Mouse (Mus musculus): ENCODE data around the gene Marc1. TPM values are rescaled to one million over a fixed set of nuclear protein-coding genes. Genes with fewer than 3 reads are reported as not detected.

Gene Marc1
- polyA plus RNA-seq, 1 experiment: 0.01 TPM

DNA sequence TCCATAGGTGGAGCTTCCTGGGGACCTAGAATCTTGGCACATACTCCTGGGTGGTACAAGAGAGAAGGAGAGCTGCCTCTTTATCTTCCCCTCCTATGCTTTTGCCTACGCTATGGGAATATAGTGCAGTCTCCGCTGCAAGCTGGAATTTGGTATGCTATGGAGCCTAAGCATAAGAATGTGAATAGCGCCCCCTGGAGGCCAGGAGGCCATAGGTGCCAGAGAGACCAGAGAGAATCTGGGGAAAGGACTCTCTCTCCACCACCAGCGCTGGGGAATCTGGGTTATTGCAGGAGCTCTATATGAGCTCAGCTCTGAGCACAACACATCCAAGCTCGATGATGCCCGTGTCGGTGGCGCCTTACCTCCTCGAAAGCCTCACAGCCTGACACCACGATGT lies 21.1 kb upstream of the Marc1 start:
- H3K79me3 ChIP-seq (ENCODE audit: low read depth): no peaks in the 10 kb centered on the region
- no peak overlapping the region for H3K4me3 ChIP-seq (ENCODE audit: insufficient read depth, poor library complexity, severe bottlenecking)
- H3K27me3 ChIP-seq (ENCODE audit: control insufficient read depth, insufficient read depth, insufficient read length): no peaks in the 10 kb centered on the region
- no peak overlapping the region for H3ac ChIP-seq (ENCODE audit: control insufficient read depth, insufficient read length, low read depth)
- no peaks in the 10 kb centered on the region for H3K79me2 ChIP-seq (ENCODE audit: control insufficient read depth, insufficient read depth)
- peaks cover 17% of the 10 kb centered on the region for H3K36me3 ChIP-seq (ENCODE audit: control insufficient read depth, insufficient read depth)
- TF ChIP-seq USF1 (IDR thresholded peaks at IDR 0.05; ENCODE audit: low read depth) (no peak), CTCF (IDR thresholded peaks at IDR 0.05; ENCODE audit: control insufficient read depth, insufficient read depth, insufficient read length) (no peak), MAX (IDR thresholded peaks at IDR 0.05) (no peak), FOSL1 (IDR thresholded peaks at IDR 0.05; ENCODE audit: insufficient read depth, low read length, poor library complexity, severe bottlenecking) (no peak), MYOD1 (IDR thresholded peaks at IDR 0.05; ENCODE audit: control insufficient read depth, insufficient read length, low read depth) (no peak), CEBPB (IDR thresholded peaks at IDR 0.05; ENCODE audit: low read depth) (no peak), MYOG (IDR thresholded peaks at IDR 0.05; ENCODE audit: control insufficient read depth, extremely low read depth, insufficient read length) (no peak)

DNA sequence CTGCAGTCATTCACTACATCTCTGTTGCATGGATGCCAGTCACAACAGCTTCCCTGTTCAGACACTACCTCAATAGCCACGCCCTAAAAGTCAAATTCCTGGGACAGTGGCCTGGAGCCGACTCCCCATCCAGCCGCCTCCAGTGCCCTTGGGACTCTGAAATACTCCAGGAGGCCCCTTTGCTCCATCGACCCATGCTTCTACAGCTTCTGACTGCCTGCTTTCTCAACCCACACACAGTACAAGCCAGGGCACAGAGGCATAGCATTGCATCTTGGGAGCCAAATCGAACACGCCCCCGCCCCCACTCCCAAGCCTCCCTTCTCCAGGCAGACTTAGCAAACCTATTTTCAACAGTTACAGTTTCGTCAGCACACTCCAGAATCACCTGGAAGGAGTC lies 18.8 kb upstream of the Marc1 start:
- no peaks in the 10 kb centered on the region for H3K79me2 ChIP-seq (ENCODE audit: control insufficient read depth, insufficient read depth)
- H3ac ChIP-seq (ENCODE audit: control insufficient read depth, insufficient read length, low read depth): no peak overlapping the region
- peaks cover 17% of the 10 kb centered on the region for H3K36me3 ChIP-seq (ENCODE audit: control insufficient read depth, insufficient read depth)
- TF ChIP-seq MYOD1 (IDR thresholded peaks at IDR 0.05; ENCODE audit: control insufficient read depth, insufficient read length, low read depth): no peak
- TF ChIP-seq CTCF (IDR thresholded peaks at IDR 0.05; ENCODE audit: control insufficient read depth, insufficient read depth, insufficient read length): no peak
- no peak for TF ChIP-seq USF1 (IDR thresholded peaks at IDR 0.05; ENCODE audit: low read depth)
- no peak for TF ChIP-seq MAX (IDR thresholded peaks at IDR 0.05)
- no peak for TF ChIP-seq MYOG (IDR thresholded peaks at IDR 0.05; ENCODE audit: control insufficient read depth, extremely low read depth, insufficient read length)
- TF ChIP-seq CEBPB (IDR thresholded peaks at IDR 0.05; ENCODE audit: low read depth): no peak
- TF ChIP-seq FOSL1 (IDR thresholded peaks at IDR 0.05; ENCODE audit: insufficient read depth, low read length, poor library complexity, severe bottlenecking): no peak
- no peak overlapping the region for H3K4me3 ChIP-seq (ENCODE audit: insufficient read depth, poor library complexity, severe bottlenecking)
- H3K79me3 ChIP-seq (ENCODE audit: low read depth): no peaks in the 10 kb centered on the region
- no peaks in the 10 kb centered on the region for H3K27me3 ChIP-seq (ENCODE audit: control insufficient read depth, insufficient read depth, insufficient read length)

DNA sequence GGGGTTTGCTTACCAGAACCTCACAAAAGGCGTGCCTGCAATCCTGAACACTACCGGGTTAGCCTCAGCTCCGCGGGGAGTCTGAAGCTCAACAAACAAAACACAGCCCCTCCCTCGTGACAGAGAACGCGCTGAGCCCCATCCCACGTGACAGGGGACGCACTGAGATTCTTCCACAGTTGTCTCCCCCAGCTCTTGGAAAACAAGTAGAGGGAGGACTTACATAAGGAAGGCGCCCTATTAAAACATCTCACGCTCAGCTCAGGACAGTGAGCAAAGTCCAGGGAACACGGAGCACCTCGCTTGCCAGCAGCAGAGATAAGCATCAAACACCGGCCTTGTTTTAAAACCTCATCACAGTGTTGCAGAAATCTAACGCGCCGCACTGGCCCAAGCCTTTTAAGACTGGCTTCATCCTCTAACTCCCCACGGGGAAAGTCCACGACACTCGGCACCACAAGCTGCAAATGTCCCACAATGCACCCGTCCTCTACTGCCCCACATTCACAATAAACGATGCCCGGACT lies 16.1 kb upstream of the Marc1 start:
- Histone ChIP-seq H3K36me3 (ENCODE audit: control insufficient read depth, insufficient read depth) (peaks cover 3% of the 10 kb centered on the region), H3K4me3 (ENCODE audit: insufficient read depth, poor library complexity, severe bottlenecking) (no peak overlapping the region), H3K79me3 (ENCODE audit: low read depth) (no peaks in the 10 kb centered on the region), H3K79me2 (ENCODE audit: control insufficient read depth, insufficient read depth) (no peaks in the 10 kb centered on the region), H3K27me3 (ENCODE audit: control insufficient read depth, insufficient read depth, insufficient read length) (no peaks in the 10 kb centered on the region), H3ac (ENCODE audit: control insufficient read depth, insufficient read length, low read depth) (no peak overlapping the region)
- no peak for TF ChIP-seq CTCF (IDR thresholded peaks at IDR 0.05; ENCODE audit: control insufficient read depth, insufficient read depth, insufficient read length)
- no peak for TF ChIP-seq FOSL1 (IDR thresholded peaks at IDR 0.05; ENCODE audit: insufficient read depth, low read length, poor library complexity, severe bottlenecking)
- TF ChIP-seq MYOD1 (IDR thresholded peaks at IDR 0.05; ENCODE audit: control insufficient read depth, insufficient read length, low read depth): no peak
- TF ChIP-seq MAX (IDR thresholded peaks at IDR 0.05): no peak
- TF ChIP-seq CEBPB (IDR thresholded peaks at IDR 0.05; ENCODE audit: low read depth): no peak
- no peak for TF ChIP-seq USF1 (IDR thresholded peaks at IDR 0.05; ENCODE audit: low read depth)
- TF ChIP-seq MYOG (IDR thresholded peaks at IDR 0.05; ENCODE audit: control insufficient read depth, extremely low read depth, insufficient read length): no peak

DNA sequence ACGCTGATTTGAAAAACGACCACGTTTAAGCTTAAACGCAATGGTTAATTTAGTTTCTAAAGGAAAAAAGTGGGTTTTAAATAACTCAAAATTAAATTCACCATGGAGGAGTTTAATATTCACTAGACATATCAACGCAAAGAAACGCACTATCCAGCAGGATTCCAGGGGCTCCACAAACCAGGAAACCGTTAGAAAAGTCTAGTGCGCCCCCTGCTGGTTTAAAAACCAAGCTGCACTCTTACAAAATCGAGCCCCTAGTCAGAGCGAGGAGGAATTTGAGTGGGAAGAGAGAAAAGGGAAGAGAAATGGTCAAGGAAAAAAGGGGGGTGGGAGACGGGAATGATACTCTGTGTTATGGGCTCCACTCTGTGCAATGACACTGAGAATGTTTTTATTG lies 14.0 kb upstream of the Marc1 start:
- H3K79me3 ChIP-seq (ENCODE audit: low read depth): no peaks in the 10 kb centered on the region
- no peaks in the 10 kb centered on the region for H3K36me3 ChIP-seq (ENCODE audit: control insufficient read depth, insufficient read depth)
- no peak overlapping the region for H3K4me3 ChIP-seq (ENCODE audit: insufficient read depth, poor library complexity, severe bottlenecking)
- no peaks in the 10 kb centered on the region for H3K27me3 ChIP-seq (ENCODE audit: control insufficient read depth, insufficient read depth, insufficient read length)
- TF ChIP-seq MYOD1 (IDR thresholded peaks at IDR 0.05; ENCODE audit: control insufficient read depth, insufficient read length, low read depth) (no peak), MYOG (IDR thresholded peaks at IDR 0.05; ENCODE audit: control insufficient read depth, extremely low read depth, insufficient read length) (no peak), USF1 (IDR thresholded peaks at IDR 0.05; ENCODE audit: low read depth) (no peak), FOSL1 (IDR thresholded peaks at IDR 0.05; ENCODE audit: insufficient read depth, low read length, poor library complexity, severe bottlenecking) (no peak), CEBPB (IDR thresholded peaks at IDR 0.05; ENCODE audit: low read depth) (no peak), MAX (IDR thresholded peaks at IDR 0.05) (no peak), CTCF (IDR thresholded peaks at IDR 0.05; ENCODE audit: control insufficient read depth, insufficient read depth, insufficient read length) (no peak)
- no peak overlapping the region for H3ac ChIP-seq (ENCODE audit: control insufficient read depth, insufficient read length, low read depth)
- no peaks in the 10 kb centered on the region for H3K79me2 ChIP-seq (ENCODE audit: control insufficient read depth, insufficient read depth)

DNA sequence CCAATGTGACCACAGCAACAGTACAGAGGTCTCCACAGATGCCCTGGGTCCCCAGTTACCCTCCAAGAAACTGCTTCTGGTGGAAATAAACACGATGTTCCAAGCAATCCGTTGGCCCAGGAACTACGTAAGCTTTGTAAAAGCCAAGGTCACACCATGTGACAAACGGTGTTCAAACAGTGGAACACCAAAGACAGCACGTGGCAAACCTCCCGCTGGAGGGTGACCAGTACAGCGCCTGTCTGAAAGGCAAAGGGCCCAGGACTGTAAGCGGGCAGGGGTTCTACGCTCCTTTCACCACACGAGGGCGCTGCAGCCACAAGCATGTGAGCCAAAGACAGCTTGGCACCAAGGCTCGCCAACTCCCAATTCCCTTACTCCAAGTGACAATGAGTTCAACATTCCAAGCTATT lies 13.3 kb upstream of the Marc1 start:
- no peak for TF ChIP-seq CEBPB (IDR thresholded peaks at IDR 0.05; ENCODE audit: low read depth)
- peak; percentile 81 for TF ChIP-seq MAX (IDR thresholded peaks at IDR 0.05)
- TF ChIP-seq MYOG (IDR thresholded peaks at IDR 0.05; ENCODE audit: control insufficient read depth, extremely low read depth, insufficient read length): no peak
- TF ChIP-seq USF1 (IDR thresholded peaks at IDR 0.05; ENCODE audit: low read depth): peak; percentile 57
- peak; percentile 95 for TF ChIP-seq CTCF (IDR thresholded peaks at IDR 0.05; ENCODE audit: control insufficient read depth, insufficient read depth, insufficient read length)
- no peak for TF ChIP-seq MYOD1 (IDR thresholded peaks at IDR 0.05; ENCODE audit: control insufficient read depth, insufficient read length, low read depth)
- no peak for TF ChIP-seq FOSL1 (IDR thresholded peaks at IDR 0.05; ENCODE audit: insufficient read depth, low read length, poor library complexity, severe bottlenecking)
- Histone ChIP-seq H3K36me3 (ENCODE audit: control insufficient read depth, insufficient read depth) (no peaks in the 10 kb centered on the region), H3K79me3 (ENCODE audit: low read depth) (no peaks in the 10 kb centered on the region), H3K79me2 (ENCODE audit: control insufficient read depth, insufficient read depth) (no peaks in the 10 kb centered on the region), H3K4me3 (ENCODE audit: insufficient read depth, poor library complexity, severe bottlenecking) (no peak overlapping the region), H3K27me3 (ENCODE audit: control insufficient read depth, insufficient read depth, insufficient read length) (no peaks in the 10 kb centered on the region), H3ac (ENCODE audit: control insufficient read depth, insufficient read length, low read depth) (no peak overlapping the region)

Measured in C2C12 (cell line).